ENCODE assay signal across 8 mouse cellular contexts in the genomic region with DNA sequence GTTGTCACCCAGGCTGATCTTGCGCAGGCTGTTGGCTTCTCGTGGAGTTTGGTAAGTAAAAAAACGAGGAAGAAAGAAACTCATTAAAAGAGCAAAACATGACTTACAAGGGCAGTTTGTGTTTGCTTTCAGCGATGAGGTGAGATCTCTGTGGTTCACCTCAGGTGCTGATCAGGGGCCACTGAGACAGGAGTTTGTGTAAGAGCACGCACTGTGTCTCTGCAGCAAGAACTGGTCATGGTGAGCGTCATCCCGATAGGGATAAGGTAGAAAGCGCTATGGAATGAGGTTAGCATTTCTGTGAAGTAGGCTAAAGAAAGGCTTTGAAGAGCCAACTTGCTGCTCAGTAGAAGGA. TPM values are rescaled to one million over a fixed set of nuclear protein-coding genes. Genes with fewer than 3 reads are reported as not detected.
DNase-seq lines count a peak whose midpoint lies in the region; ATAC-seq and TF ChIP-seq lines count a peak whose summit lies in the region.

No protein-coding gene starts in this region.

- peak overlapping the region; percentile 80 for H3K27ac ChIP-seq in lung, embryonic 16.5 days (ENCODE audit: low read length)
- peak overlapping the region; percentile 93 for H3K27ac ChIP-seq in embryonic facial prominence, embryonic 15.5 days (replicated peaks)
- H3K27ac ChIP-seq in limb, embryonic 12.5 days, result peak overlapping the region; percentile 92
- peak overlapping the region; percentile 65 for H3K27ac ChIP-seq in olfactory bulb, adult 2 months (ENCODE audit: insufficient read depth, low read depth, low read length)

- peak overlapping the region; percentile 87 for H3K9ac ChIP-seq in lung, embryonic 16.5 days (ENCODE audit: low read length)
- peak overlapping the region; percentile 80 for H3K9ac ChIP-seq in embryonic facial prominence, embryonic 15.5 days
- peak overlapping the region; percentile 80 for H3K9ac ChIP-seq in limb, embryonic 12.5 days (replicated peaks)

- no peaks in the 10 kb centered on the region for H3K36me3 ChIP-seq in lung, embryonic 16.5 days (ENCODE audit: control insufficient read depth, insufficient read depth, low read length)
- H3K36me3 ChIP-seq in embryonic facial prominence, embryonic 15.5 days, result peaks cover 7% of the 10 kb centered on the region
- H3K36me3 ChIP-seq in limb, embryonic 12.5 days, result peaks cover 11% of the 10 kb centered on the region; the same call in 1 of the 2 replicates

- TF ChIP-seq POLR2A in olfactory bulb, adult 2 months (IDR thresholded peaks at IDR 0.05; ENCODE audit: insufficient read depth, low read depth, low read length), result no peak

- H3K4me1 ChIP-seq in lung, embryonic 16.5 days (replicated peaks; ENCODE audit: control insufficient read depth, insufficient read depth, low read length), result peaks cover 9% of the 10 kb centered on the region
- H3K4me1 ChIP-seq in embryonic facial prominence, embryonic 15.5 days, result peaks cover 11% of the 10 kb centered on the region
- H3K4me1 ChIP-seq in limb, embryonic 12.5 days (replicated peaks), result peaks cover 14% of the 10 kb centered on the region
- H3K4me1 ChIP-seq in olfactory bulb, adult 2 months (ENCODE audit: control insufficient read depth, insufficient read depth, low read length), result no peaks in the 10 kb centered on the region

- TF ChIP-seq CTCF in olfactory bulb, adult 2 months (IDR thresholded peaks at IDR 0.05; ENCODE audit: insufficient read depth, low read depth, low read length), result no peak

- ATAC-seq in lung, embryonic 16.5 days (ENCODE audit: low read depth), result peak; percentile 57
- ATAC-seq in embryonic facial prominence, embryonic 15.5 days (ENCODE audit: insufficient number of reproducible peaks, low FRiP score, low TSS enrichment, low read depth), result 0 out of 2 replicates have a peak, but pooled peaks have one; percentile 2
- peak; percentile 56; the same call in 1 of the 2 replicates for ATAC-seq in limb, embryonic 12.5 days (ENCODE audit: insufficient number of reproducible peaks, insufficient read depth, low FRiP score, low TSS enrichment, low read depth)

- no peaks in the 10 kb centered on the region for H3K9me3 ChIP-seq in lung, embryonic 16.5 days (ENCODE audit: control insufficient read depth, low read length)
- no peaks in the 10 kb centered on the region for H3K9me3 ChIP-seq in embryonic facial prominence, embryonic 15.5 days (replicated peaks)
- H3K9me3 ChIP-seq in limb, embryonic 12.5 days, result no peaks in the 10 kb centered on the region

- under 1% methylated on average over 8 of the region's 8 CpGs for WGBS in lung, embryonic 16.5 days
- WGBS in embryonic facial prominence, embryonic 15.5 days, result under 1% methylated on average over 8 of the region's 8 CpGs
- WGBS in limb, embryonic 12.5 days, result under 1% methylated on average over 8 of the region's 8 CpGs
- WGBS in olfactory bulb, adult 2 months, result under 1% methylated on average over 8 of the region's 8 CpGs

- H3K27me3 ChIP-seq in lung, embryonic 16.5 days (ENCODE audit: control insufficient read depth, insufficient read depth, low read depth, low read length), result no peaks in the 10 kb centered on the region
- no peaks in the 10 kb centered on the region for H3K27me3 ChIP-seq in embryonic facial prominence, embryonic 15.5 days
- no peaks in the 10 kb centered on the region for H3K27me3 ChIP-seq in limb, embryonic 12.5 days

- peak overlapping the region; percentile 55 for H3K4me2 ChIP-seq in lung, embryonic 16.5 days (ENCODE audit: low read depth, low read length)
- peak overlapping the region; percentile 64 for H3K4me2 ChIP-seq in embryonic facial prominence, embryonic 15.5 days (replicated peaks)
- H3K4me2 ChIP-seq in limb, embryonic 12.5 days, result peak overlapping the region; percentile 68

- no peak for DNase-seq in lung, postnatal 25 days (ENCODE audit: low spot score)
- DNase-seq in urinary bladder, postnatal 10 days (ENCODE audit: low spot score), result no peak
- no peak for DNase-seq in cerebellum, postnatal 36 days
- DNase-seq in MN1 (ENCODE audit: low spot score), result no peak

- peak overlapping the region; percentile 93 for H3K4me3 ChIP-seq in lung, embryonic 16.5 days (ENCODE audit: low read length)
- peak overlapping the region; percentile 88 for H3K4me3 ChIP-seq in embryonic facial prominence, embryonic 15.5 days (replicated peaks)
- peak overlapping the region; percentile 82 for H3K4me3 ChIP-seq in limb, embryonic 12.5 days (replicated peaks)
- H3K4me3 ChIP-seq in olfactory bulb, adult 2 months (ENCODE audit: insufficient read depth, low read depth, low read length), result peak overlapping the region; percentile 62

RNA-seq across cellular contexts. Expression of a gene that starts 0.4 kb away (rescaled TPM):
- polyA plus RNA-seq in lung, embryonic 16.5 days (2015; fragmentation: Nextera tagmentation; extraction: Ambion mirVana), result 18.0 and 21.1 TPM in 2 replicates
- 21.1 and 21.6 TPM in 2 replicates for polyA plus RNA-seq in embryonic facial prominence, embryonic 15.5 days (2015; fragmentation: Nextera tagmentation; extraction: Ambion mirVana)
- polyA plus RNA-seq in limb, embryonic 12.5 days (2016; fragmentation: Nextera tagmentation; extraction: Ambion mirVana), result 21.0 and 21.8 TPM in 2 replicates
- not detected in 2 replicates for polyA plus RNA-seq in olfactory bulb, adult 2 months (2012; ENCODE audit: insufficient read depth, insufficient read length, low replicate concordance, missing spikeins)

Comparison
In these comparisons a context has a peak if more than half of its experiments do, and no peak if none do; other contexts are left out.
1. ATAC-seq: peak in every context shown above with its lines; median percentile 57 in lung, embryonic 16.5 days; 56 in limb, embryonic 12.5 days; 2 in embryonic facial prominence, embryonic 15.5 days.